Mouse (Mus musculus) kidney, postnatal 25 days (tissue): ENCODE measurements at regions not wholly inside any gene's neighbourhood (a gene's known extent, or its start where the extent isn't known, plus 50 kb on each side); places are given as distances from the start of the nearest gene placed in this dataset.

Source experiments
- DNase-seq, 2 experiments: peaks; one replicate each; pipeline ENCODE4 v3.0.0; 2021; ENCODE audit warnings: mixed read lengths in 2 of 2

- DNase-seq = no peak
Observed at GRCm38 (mm10) chr3:39062415-39062814, 175.7 kb downstream of the Fat4 start.

DNA sequence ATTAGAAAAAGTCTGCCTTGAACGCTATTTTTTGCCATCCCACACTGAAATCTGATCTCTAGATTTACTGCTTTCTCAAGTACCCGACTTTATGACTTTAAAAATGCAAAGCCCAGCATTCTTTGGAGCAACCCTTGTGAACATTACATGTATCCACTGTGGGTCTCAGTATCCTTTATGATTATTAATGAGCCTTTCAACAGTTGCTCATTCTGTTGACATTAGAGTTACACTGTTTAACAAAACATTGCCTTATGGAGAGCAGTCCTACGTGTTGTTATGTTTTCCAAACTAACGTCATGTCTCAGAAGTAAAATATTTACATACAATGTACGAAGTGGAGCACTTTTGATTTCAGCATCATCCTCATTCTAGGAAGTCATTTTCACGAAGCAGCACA, 178.7 kb downstream of the Fat4 start:
- DNase-seq = no peak

DNA sequence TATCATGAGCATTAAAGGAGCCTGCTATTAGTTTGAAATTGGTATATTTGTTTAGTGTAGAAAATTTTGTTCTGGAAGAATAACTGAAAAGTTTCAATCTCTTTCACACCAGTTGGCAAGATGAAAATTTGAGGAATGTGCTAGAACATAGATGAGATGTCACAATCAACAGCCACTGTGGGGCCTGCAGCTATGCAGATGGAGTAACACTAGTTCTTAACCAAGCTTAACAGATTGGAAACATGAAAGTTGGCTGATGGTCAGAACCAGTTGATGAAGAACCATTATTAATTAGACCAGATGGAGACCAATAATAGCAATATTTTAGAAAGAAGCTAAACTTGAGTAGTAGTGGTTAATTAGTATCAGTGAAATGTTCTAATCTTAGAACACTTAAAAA, 182.3 kb downstream of the Fat4 start:
- no peak for DNase-seq

GRCm38 (mm10) chr3:39082678-39083270, 196.0 kb downstream of the Fat4 start:
- no peak for DNase-seq

DNA sequence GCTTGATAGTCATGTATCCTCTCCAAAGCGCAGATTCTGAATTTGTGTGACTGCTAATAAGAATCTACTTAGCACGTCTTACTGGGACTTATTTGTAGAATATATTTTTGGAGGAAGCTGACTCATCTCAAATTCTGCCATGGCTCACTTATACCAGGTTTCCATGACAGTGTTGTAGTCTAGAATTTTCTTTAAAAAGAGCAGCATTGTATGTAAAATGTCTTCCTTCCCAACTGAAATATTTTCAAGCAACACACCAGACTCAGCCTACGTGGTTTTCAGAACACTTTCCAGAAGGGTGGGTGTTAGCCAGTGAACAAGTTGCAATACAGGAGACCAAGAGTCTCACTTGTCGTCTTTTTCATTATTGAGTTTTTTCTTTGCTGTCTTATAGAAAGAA, 202.2 kb downstream of the Fat4 start:
- DNase-seq = no peak

GRCm38 (mm10) chr3:39102324-39102723, 215.6 kb downstream of the Fat4 start:
- no peak for DNase-seq

- no peak for DNase-seq
Observed at GRCm38 (mm10) chr3:39109756-39110392, 223.1 kb downstream of the Fat4 start.

GRCm38 (mm10) chr3:39114056-39114455, 227.3 kb downstream of the Fat4 start:
- no peak for DNase-seq

- DNase-seq = no peak
Observed at GRCm38 (mm10) chr3:39114826-39115225, 228.1 kb downstream of the Fat4 start.

- DNase-seq = no peak
Observed at GRCm38 (mm10) chr3:39115441-39115840, 228.7 kb downstream of the Fat4 start.

GRCm38 (mm10) chr3:39122250-39122649, 235.5 kb downstream of the Fat4 start:
- DNase-seq = no peak

DNA sequence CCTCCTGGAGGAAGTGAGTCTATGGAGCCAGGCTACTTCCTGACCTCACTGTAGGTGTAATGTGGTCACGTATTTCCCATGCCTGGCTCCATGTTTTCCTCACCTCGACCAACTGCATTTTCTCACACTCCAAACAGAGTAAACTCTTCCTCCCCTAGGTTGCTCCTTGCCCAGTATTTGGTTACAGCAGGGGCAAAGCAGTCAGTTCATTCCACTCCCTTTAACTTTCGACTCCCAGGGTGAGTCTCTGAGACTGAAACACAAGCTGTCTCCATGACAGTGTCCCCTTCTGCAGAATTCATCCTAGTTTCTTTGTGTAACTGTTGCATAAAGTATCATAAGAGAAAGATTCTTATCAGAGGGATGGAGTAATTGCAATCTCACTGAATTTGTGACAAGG, 243.8 kb downstream of the Fat4 start:
- DNase-seq = no peak

GRCm38 (mm10) chr3:39165006-39165667, 278.4 kb downstream of the Fat4 start:
- DNase-seq = no peak

DNA sequence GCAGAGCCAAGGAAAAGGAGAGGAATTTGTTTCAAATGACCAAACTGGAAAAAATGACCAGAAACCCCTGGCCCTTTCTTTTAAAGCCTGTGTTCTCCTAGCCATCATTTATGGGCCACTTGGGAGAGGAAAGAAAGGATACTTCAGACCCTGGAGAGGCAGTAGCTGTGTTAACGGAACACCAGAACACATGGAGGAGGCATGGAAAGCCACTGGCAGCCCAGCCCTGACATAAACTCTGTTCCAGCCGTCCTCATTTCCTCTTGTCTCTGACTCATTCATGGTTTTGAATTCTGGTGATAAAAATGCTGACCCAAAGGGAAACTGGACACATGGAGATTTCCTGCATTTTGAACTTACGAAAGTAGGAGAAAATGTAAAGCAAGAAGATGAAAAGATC, 295.9 kb downstream of the Fat4 start:
- DNase-seq = no peak

DNA sequence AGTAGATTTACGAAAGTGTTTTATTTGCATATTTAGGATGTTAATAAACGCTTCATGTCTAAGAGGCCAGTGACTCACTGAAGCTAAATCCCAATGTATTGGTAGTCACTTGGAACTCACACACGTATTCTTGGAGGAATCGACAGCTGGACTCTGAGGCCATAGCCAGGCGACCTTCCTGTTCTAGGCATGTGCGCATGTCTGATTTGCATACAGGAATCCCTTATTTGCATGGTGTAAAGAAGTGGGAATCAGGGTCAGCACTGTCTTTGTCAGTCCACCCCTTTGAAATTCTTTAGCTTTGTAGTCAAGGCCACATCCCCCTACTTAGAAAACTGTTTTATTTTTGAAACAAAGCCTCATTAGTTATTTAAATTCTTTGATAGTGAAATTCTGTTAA, 308.4 kb downstream of the Fat4 start:
- DNase-seq = no peak

DNA sequence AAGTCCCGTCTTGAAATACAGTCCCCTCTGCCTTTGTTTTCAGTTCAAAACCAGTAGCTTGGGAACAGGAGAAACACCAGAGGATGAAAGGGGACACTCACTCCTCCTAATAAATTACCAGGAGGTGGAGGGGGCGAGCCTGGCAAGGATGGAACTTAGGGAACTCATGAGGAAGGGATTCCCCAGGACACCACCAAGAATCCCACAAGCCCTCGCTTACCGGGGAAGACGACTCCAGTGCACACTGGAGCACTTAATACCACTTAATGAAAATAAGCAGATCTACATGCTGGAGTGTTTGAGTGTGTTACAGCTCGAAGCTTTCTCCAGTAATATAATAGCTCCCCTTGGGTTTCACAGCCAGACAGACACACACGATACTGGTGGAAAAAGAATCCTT, 315.9 kb downstream of the Fat4 start:
- DNase-seq = no peak

- DNase-seq = no peak
Observed at GRCm38 (mm10) chr3:39208651-39209050, 321.9 kb downstream of the Fat4 start.

- DNase-seq = no peak
Observed at GRCm38 (mm10) chr3:39209382-39210165, 322.8 kb downstream of the Fat4 start.

DNA sequence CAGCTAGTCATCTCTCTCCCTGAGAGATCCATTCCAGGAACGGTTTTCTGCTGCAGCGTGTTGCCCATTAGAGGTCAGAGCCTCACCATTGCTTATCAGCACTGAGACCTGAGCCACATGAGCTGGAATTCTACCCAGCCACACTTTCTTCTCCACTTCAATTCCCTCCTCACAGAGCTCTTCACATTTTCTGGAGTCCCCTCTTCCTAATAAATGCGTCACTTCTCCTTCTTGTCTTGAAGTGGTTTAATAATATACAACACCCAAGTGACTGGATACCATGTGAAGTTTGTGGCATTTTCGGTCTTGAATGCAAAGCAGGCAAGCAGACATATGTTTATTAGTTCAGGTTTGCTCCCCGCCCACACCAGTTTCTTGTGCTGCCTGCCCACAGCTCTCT, 324.9 kb downstream of the Fat4 start:
- no peak for DNase-seq

DNA sequence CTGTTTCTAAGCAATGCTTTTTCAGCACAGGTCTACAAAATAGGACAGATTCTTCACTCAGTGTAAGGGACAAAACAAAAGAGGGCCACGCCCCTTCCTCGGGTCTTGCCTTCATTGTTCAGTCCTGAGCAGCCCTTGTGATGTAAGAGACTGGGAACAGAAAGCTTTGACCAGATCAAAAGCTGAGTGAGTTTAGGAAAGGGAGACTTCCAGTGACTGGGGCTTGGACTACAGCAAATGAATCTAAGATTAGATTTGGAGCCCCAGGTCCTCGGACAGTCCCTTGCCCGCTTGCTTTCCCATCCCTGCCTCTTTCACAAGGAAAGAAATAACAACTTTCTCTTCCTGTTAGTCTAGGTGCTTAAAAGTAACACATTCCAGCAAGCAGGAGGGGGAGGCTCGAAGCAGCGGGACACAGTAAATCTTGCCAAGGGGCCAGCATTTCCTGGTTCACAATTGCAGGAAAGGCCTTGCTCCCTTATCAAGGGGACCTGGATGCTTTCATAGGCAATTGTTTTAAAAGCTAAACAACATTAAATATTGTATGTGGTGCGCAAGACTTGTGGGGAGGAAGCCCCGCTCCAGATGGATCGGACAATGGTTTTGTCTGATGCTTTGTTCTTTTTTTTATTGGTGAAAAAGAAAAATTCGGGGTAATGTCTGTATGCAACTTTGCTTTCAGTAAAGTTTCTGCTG, 333.4 kb downstream of the Fat4 start:
- peak; percentile 71 to 79 for DNase-seq

DNA sequence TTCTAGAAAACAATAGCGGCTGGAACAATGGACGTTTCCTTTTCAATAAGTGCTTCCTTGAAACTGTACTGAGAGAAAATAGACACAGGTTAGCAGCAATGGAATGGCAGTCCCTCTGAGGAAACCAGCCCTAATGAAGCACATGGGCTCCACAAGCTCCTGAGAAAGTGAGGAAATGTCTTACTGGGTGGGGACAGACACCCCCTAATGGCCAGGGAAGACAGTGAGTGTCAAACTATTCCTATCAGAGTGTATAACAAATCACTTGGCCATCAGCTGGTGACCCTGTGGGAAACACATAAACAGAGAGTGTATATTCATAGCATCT, 333.9 kb downstream of the Fat4 start:
- peak; percentile 21 to 59 for DNase-seq

GRCm38 (mm10) chr3:39222059-39222458, 335.3 kb downstream of the Fat4 start:
- no peak for DNase-seq

DNA sequence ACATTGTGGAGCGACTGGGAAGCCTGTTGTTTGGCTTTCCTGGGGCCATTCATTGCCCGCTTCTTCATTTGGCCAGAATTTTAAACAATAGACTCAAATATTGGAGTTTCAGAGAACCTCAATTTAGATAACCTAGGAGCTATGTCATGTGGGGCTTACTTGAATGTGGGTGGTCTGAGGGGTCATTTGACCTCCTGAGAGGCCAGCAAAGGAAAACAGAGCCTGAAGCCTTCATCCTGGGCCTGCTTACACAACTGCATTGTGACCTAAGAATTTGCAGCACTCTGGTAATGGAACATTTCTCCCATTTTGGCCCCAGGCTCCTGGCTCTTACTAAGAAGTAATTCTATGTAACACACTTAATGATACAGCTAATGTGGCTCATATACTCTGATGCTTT, 348.2 kb downstream of the Fat4 start:
- DNase-seq = no peak
